Mouse (Mus musculus) myocyte (in vitro differentiated cells): ENCODE measurements around the gene Gpr162. TPM values are rescaled to one million over a fixed set of nuclear protein-coding genes. Genes with fewer than 3 reads are reported as not detected.

ENCODE experiments used
- H3K27me3 ChIP-seq: one replicate; pipeline ENCODE4 v1.6.1; 2011; ENCODE audit not compliant: control insufficient read depth, insufficient read depth, insufficient read length
- H3K36me3 ChIP-seq: one replicate; pipeline ENCODE4 v1.6.1; 2011; ENCODE audit not compliant: control insufficient read depth, insufficient read depth
- H3K4me2 ChIP-seq: one replicate; pipeline ENCODE4 v1.6.1; 2011; ENCODE audit warnings: low read depth, control low read depth
- H3K4me3 ChIP-seq: one replicate; pipeline ENCODE4 v1.5.1; 2011; ENCODE audit warnings: mild to moderate bottlenecking, control low read depth, moderate library complexity
- H3K79me2 ChIP-seq: one replicate; pipeline ENCODE4 v1.6.1; 2011; ENCODE audit not compliant: control insufficient read depth, insufficient read depth
- H3ac ChIP-seq: one replicate; pipeline ENCODE4 v1.6.1; 2011; ENCODE audit not compliant: control insufficient read depth, insufficient read length
- CEBPB ChIP-seq: IDR thresholded peaks from 2 replicates; pipeline ENCODE4 v1.6.1; 2011; ENCODE audit warnings: mild to moderate bottlenecking, moderate library complexity; ENCODE audit not compliant: poor library complexity, insufficient read depth, severe bottlenecking
- E2F4 ChIP-seq: IDR thresholded peaks from one replicate; pipeline ENCODE4 v1.6.1; 2011; ENCODE audit warnings: mild to moderate bottlenecking, control low read depth, moderate library complexity; ENCODE audit not compliant: insufficient read depth
- MAX ChIP-seq: IDR thresholded peaks from one replicate; pipeline ENCODE4 v1.6.1; 2011; ENCODE audit warnings: low read depth, mild to moderate bottlenecking, control low read depth
- MYOD1 ChIP-seq, 3 experiments: IDR thresholded peaks; one replicate each; pipeline ENCODE4 v1.6.1; 2011; ENCODE audit warnings: control low read depth in 2 of 3, low read depth in 2 of 3, mild to moderate bottlenecking in 2 of 3, moderate library complexity in 1 of 3; ENCODE audit not compliant: insufficient read length in 2 of 3, control insufficient read depth in 1 of 3
- MYOG ChIP-seq, 3 experiments: IDR thresholded peaks; one replicate each; pipeline ENCODE4 v1.6.1; 2011; ENCODE audit warnings: control low read depth in 2 of 3, low read depth in 2 of 3, mild to moderate bottlenecking in 2 of 3; ENCODE audit not compliant: insufficient read length in 2 of 3, control insufficient read depth in 1 of 3, insufficient read depth in 1 of 3
- POLR2A ChIP-seq: IDR thresholded peaks from one replicate; pipeline ENCODE4 v1.6.1; 2011; ENCODE audit warnings: low read depth, mild to moderate bottlenecking, control low read depth, moderate library complexity; ENCODE audit not compliant: insufficient read length
- POLR2AphosphoS2 ChIP-seq: IDR thresholded peaks from one replicate; pipeline ENCODE4 v1.6.1; 2011; ENCODE audit warnings: low read depth, control low read depth; ENCODE audit not compliant: insufficient read length
- REST ChIP-seq: IDR thresholded peaks from one replicate; pipeline ENCODE4 v1.6.1; 2011; ENCODE audit warnings: mild to moderate bottlenecking, control low read depth, moderate library complexity; ENCODE audit not compliant: insufficient read depth, insufficient read length
- SRF ChIP-seq: IDR thresholded peaks from one replicate; pipeline ENCODE4 v1.6.1; 2011; ENCODE audit warnings: low read depth; ENCODE audit not compliant: control insufficient read depth, insufficient read length
- TCF12 ChIP-seq: IDR thresholded peaks from one replicate; pipeline ENCODE4 v1.6.1; 2011; ENCODE audit warnings: mild to moderate bottlenecking, control low read depth; ENCODE audit not compliant: poor library complexity, insufficient read depth, severe bottlenecking
- TCF3 ChIP-seq: IDR thresholded peaks from one replicate; pipeline ENCODE4 v1.6.1; 2011; ENCODE audit warnings: low read depth, control low read depth; ENCODE audit not compliant: insufficient read length
- USF1 ChIP-seq: IDR thresholded peaks from one replicate; pipeline ENCODE4 v1.6.1; 2011; ENCODE audit warnings: low read depth, mild to moderate bottlenecking, control low read depth, moderate library complexity
- polyA plus RNA-seq: library from polyadenylated mRNA; unstranded; fragments of >200 nt; fragmentation: generic; extraction: Trizol; gene quantifications from one replicate; pipeline ENCODE4 v1.2.1, GENCODE M21; 2012; ENCODE audit warnings: missing spikeins

The Gpr162 gene
- polyA plus RNA-seq, 1 experiment, result 0.02 TPM

DNA sequence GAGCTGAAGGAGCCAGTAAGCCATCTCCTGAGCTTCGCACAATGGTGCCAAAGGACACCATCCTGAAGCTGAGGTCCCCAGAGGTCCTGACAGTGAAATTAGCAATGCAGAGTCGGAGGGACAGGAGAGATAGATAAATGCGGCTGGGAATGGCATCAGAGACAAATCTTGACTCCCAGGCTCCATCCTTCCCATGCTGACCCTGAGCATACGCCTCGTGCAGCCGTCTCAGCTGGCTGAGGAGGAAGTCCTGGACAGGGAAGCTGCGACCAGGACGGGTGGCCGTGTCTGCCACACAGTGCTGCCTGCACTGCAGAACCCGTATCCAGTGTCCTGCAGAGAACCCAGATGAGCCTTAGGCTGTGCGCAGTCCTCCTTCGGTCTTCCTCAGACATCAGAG is 9.1 kb downstream of the Gpr162 start:
- Histone ChIP-seq H3K27me3 (peaks cover 17% of the 10 kb centered on the region), H3K4me3 (no peak overlapping the region), H3ac (no peak overlapping the region), H3K4me2 (no peak overlapping the region), H3K36me3 (no peaks in the 10 kb centered on the region), H3K79me2 (no peaks in the 10 kb centered on the region)
- TF ChIP-seq MYOG (IDR thresholded peaks at IDR 0.05; ENCODE audit: control insufficient read depth in 1 of 3, insufficient read depth in 1 of 3, insufficient read length in 2 of 3, low read depth in 2 of 3) (no peak), POLR2A (no peak), TCF12 (no peak), MYOD1 (IDR thresholded peaks at IDR 0.05; ENCODE audit: control insufficient read depth in 1 of 3, insufficient read length in 2 of 3, low read depth in 2 of 3) (no peak), CEBPB (no peak)

DNA sequence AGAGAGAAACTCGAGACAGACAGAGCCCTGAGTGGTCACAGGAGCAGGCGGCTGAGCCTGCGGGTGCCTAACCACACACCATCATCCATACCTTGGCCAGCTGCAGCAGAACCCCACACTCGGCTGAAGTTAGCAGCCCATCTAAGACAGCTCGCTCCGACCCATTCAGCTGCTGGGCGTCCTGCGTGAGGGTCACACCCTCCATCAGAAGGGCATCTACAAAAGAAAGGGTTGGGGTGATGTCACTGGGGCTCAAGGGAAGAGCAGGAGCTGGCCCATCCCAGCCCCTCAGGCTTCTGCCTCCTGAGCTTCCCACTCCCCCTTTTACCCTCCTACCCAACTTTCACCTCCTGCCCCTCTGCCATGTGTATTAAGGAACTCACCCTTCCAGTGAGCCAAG is 13.2 kb downstream of the Gpr162 start:
- H3ac ChIP-seq, result no peak overlapping the region
- no peak overlapping the region for H3K4me3 ChIP-seq
- TF ChIP-seq MAX (no peak), POLR2AphosphoS2 (no peak), POLR2A (no peak), MYOD1 (IDR thresholded peaks at IDR 0.05; ENCODE audit: control insufficient read depth in 1 of 3, insufficient read length in 2 of 3, low read depth in 2 of 3) (no peak), E2F4 (no peak), REST (no peak), MYOG (IDR thresholded peaks at IDR 0.05; ENCODE audit: control insufficient read depth in 1 of 3, insufficient read depth in 1 of 3, insufficient read length in 2 of 3, low read depth in 2 of 3) (no peak), TCF3 (no peak), USF1 (no peak), TCF12 (no peak), CEBPB (no peak), SRF (no peak)
- no peaks in the 10 kb centered on the region for H3K36me3 ChIP-seq
- H3K27me3 ChIP-seq, result no peaks in the 10 kb centered on the region
- H3K4me2 ChIP-seq, result no peak overlapping the region
- no peaks in the 10 kb centered on the region for H3K79me2 ChIP-seq

GRCm38 (mm10) chr6:124847305-124847704 is 16.5 kb downstream of the Gpr162 start:
- Histone ChIP-seq H3K79me2 (no peaks in the 10 kb centered on the region), H3ac (no peak overlapping the region), H3K4me3 (no peak overlapping the region), H3K27me3 (no peaks in the 10 kb centered on the region), H3K4me2 (no peak overlapping the region), H3K36me3 (no peaks in the 10 kb centered on the region)
- no peak for TF ChIP-seq CEBPB
- TF ChIP-seq MYOD1 (IDR thresholded peaks at IDR 0.05; ENCODE audit: control insufficient read depth in 1 of 3, insufficient read length in 2 of 3, low read depth in 2 of 3), result no peak
- no peak for TF ChIP-seq MYOG (IDR thresholded peaks at IDR 0.05; ENCODE audit: control insufficient read depth in 1 of 3, insufficient read depth in 1 of 3, insufficient read length in 2 of 3, low read depth in 2 of 3)
- TF ChIP-seq TCF3, result no peak
- no peak for TF ChIP-seq POLR2AphosphoS2
- TF ChIP-seq SRF, result no peak

DNA sequence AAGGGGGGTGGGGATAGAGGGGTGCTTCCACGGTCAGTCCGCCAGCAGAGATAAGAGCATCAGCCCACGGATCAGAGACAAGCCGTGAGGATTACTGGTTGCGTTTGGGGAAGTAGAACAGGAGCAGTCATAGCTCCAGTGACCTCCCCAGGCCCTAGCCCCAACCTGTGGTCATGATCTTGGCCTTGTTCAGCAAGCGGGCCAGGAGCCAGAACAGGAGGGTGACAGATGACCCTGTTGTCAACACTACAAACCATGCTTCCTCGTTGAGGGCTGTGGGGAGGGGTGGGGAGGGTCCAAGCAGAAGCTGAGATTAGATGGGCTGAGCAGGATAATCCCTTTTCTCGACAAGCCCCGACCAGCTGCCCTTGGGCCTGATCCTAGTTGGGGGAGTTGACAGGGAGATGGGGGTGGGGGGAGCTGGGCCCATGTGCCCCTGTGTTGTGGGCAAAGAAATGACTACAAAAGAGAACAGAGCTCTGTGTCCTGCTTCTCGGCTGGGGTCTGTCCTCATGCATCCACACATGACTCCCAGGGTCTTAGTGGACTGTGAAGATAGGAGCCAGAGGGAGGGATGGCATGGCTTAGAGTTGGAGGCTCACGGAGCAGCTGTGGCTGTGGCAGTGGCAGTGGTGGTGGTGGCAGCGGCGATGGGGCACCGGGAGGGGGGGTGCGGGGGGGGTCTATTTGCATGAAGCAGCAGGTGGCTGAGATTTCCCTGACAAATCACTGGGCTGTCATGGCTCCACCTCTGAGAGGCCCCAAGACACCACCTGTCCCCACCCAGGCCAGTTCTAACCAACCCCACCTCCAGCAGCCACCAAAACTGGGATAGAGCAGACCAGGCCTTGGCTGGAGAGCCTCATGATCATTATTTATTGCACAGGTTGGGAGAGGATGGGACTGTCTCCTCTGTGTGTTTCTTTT is 23.3 kb downstream of the Gpr162 start, which contains the start of gene Gnb3:
TSS of gene Gnb3 (minus strand) at position 35 of the 927 bp plus-strand sequence.
- no peak for TF ChIP-seq SRF
- H3K79me2 ChIP-seq, result no peaks in the 10 kb centered on the region
- H3K4me3 ChIP-seq, result no peak within 1 kb of the TSS
- no peaks in the 10 kb centered on the region for H3K36me3 ChIP-seq
- H3K4me2 ChIP-seq, result no peak within 1 kb of the TSS
- H3K27me3 ChIP-seq, result peaks cover 5% of the 10 kb centered on the region
- H3ac ChIP-seq, result no peak within 1 kb of the TSS

- no peaks in the 10 kb centered on the region for H3K79me2 ChIP-seq
- no peak overlapping the region for H3K4me2 ChIP-seq
- TF ChIP-seq MYOD1 (IDR thresholded peaks at IDR 0.05; ENCODE audit: control insufficient read depth in 1 of 3, insufficient read length in 2 of 3, low read depth in 2 of 3) (no peak), REST (no peak), POLR2A (no peak), SRF (no peak), TCF12 (no peak), USF1 (no peak), TCF3 (no peak), E2F4 (no peak), POLR2AphosphoS2 (no peak), MAX (no peak), MYOG (IDR thresholded peaks at IDR 0.05; ENCODE audit: control insufficient read depth in 1 of 3, insufficient read depth in 1 of 3, insufficient read length in 2 of 3, low read depth in 2 of 3) (no peak)
- no peak overlapping the region for H3K4me3 ChIP-seq
- H3K36me3 ChIP-seq, result no peaks in the 10 kb centered on the region
- H3ac ChIP-seq, result no peak overlapping the region
- peaks cover 5% of the 10 kb centered on the region for H3K27me3 ChIP-seq
Measured at GRCm38 (mm10) chr6:124839805-124840204, 24.0 kb downstream of the Gpr162 start.
